Mouse (Mus musculus): ENCODE results near the gene Zfp433.
"Not testable (repeated sequence)": the region's sequence is repeated elsewhere in the genome, so short reads cannot be mapped to it uniquely, and the experiment has no call there.

The Zfp433 gene

DNA sequence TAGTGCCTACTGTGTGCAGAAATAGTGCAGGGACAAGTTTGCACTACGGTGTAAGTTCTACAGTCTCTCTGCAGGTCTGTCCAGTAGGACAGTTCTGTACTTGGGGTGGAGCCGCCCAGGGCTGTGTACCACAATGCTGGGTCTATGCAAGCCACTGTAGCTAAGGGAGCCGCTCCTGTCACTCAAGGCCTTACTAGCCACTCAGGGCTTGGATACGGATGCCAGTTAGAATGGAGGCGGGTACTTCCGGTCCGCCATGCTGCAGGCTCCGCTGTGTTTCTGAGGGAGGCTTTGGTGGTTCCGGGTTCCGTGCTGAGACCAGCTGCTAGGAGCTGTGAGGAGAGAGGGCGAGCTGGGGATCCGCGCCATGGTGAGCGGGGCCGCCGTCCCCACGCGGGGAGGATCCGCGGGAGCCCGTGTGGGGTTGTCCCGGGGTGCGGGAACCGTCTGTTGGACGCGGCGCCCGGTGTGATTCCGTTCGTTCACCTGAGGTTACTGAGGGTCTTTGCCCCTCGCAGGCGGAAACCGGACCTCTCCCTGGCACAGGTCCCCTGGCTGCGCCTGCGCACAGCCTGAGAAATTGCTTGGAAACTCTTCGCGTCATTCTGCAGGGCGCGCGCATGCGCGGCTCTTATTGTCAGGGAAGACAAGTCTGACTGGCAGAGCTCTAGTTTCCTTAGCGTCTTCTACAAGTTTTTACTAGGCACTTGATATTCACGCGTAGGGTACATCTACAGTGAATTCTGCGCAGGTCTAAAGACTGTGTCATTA is at the start of gene Zfp433:
TSS of gene Zfp433 (plus strand) at position 295 of the 771 bp plus-strand sequence.
- DNase-seq: not testable (repeated sequence)

GRCm38 (mm10) chr10:81655178-81655577 is 49.4 kb upstream of the Zfp433 start:
- no peak for DNase-seq

GRCm38 (mm10) chr10:81656174-81656573 is 48.5 kb upstream of the Zfp433 start:
- DNase-seq: no peak

DNA sequence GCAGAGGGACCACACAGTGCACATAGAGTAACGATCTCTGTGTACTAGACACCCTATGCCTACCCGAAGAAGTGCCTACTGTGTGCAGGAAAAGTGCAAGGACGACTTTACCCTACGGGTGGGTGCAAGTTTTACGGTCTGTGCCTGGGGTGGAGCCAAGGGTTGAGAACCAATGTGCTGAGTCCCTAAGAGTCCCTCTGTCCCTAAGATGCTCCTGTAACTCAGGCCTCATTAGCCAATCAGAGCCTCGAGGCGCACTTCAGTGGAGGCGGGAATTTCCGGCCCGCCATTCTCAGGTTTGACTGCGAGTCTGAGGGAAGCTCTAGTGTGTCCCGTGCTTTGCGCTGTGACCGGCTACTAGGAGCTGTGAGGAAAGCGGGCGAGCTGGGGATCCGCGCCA is 17.5 kb upstream of the Zfp433 start:
- DNase-seq: not testable (repeated sequence)

DNA sequence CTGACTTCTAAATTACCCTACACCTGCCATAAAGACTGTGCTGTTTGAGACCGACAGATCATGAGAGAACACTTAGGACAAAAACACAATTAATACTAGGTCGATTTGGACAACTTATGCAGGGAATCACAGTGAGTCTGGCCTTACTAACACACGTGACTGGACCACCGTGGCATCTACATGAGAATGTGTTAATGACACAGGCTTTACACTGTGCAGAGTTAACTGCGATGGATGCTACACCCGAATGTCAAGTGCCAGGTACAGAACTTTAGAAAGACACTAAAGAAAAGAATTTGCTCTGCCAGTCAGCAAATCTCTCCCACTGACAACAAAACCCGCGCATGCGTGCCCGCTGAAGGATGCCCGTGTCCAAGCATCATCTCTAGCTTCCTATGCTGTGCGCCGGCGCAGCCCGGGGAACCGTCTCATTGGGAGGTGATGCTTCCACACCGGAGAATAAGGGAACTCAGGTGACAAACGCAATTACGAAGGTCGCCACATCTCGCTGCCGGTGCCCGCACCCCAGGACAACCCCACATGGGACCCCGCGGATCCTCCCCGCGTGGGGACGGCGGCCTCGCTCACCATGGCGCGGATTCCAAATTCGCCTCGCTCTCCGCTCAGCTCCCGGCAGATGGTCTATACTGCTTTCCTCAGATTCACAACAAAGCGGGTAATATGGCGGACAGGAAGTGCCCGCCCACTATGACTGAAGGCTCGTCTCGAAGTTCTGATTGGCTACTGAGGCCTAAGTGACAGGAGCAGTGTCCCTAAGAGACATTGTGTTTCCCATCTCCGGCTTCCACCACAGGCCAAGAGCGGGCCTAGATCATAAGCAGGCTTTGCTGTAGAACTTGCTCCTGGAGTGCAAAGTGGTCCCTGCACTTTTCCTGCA is 66.1 kb downstream of the Zfp433 start, which contains the start of gene Gm3055:
TSS of gene Gm3055 (minus strand) at position 656 of the 898 bp plus-strand sequence.
- DNase-seq: not testable (repeated sequence)

GRCm38 (mm10) chr10:81771404-81771777 is 66.8 kb downstream of the Zfp433 start:
- DNase-seq: not testable (repeated sequence)

Data from thymus, postnatal 25 days (tissue).